Mouse (Mus musculus): ENCODE measurements at regions not wholly inside any gene's neighbourhood (a gene's known extent, or its start where the extent isn't known, plus 50 kb on each side); places are given as distances from the start of the nearest gene placed in this dataset.

GRCm38 (mm10) chr13:90661567-90662141 is 243.5 kb downstream of the Atp6ap1l start:
- H3K36me3 ChIP-seq (ENCODE audit: insufficient read depth) = no peaks in the 10 kb centered on the region
- H3K4me3 ChIP-seq (ENCODE audit: low read depth, low read length) = no peak overlapping the region
- no peak for TF ChIP-seq CTCF (IDR thresholded peaks at IDR 0.05; ENCODE audit: low read depth)
- no peak overlapping the region for H3K9ac ChIP-seq
- WGBS = 55% methylated on average over 3 of the region's 3 CpGs
- H3K4me2 ChIP-seq = no peak overlapping the region
- no peaks in the 10 kb centered on the region for H3K9me3 ChIP-seq (ENCODE audit: low read depth, low read length)
- peak; percentile 24; the same call in 1 of the 2 replicates for ATAC-seq (ENCODE audit: insufficient read depth)
- no peaks in the 10 kb centered on the region for H3K4me1 ChIP-seq (ENCODE audit: insufficient read depth)
- H3K27ac ChIP-seq (ENCODE audit: low read depth) = no peak overlapping the region
- DNase-seq = no peak
- no peaks in the 10 kb centered on the region for H3K27me3 ChIP-seq (ENCODE audit: insufficient read depth, low read length)

- peak; percentile 54 for ATAC-seq (ENCODE audit: insufficient read depth)
- 21% methylated on average over 3 of the region's 3 CpGs for WGBS
These were observed 244.2 kb downstream of the Atp6ap1l start for GRCm38 (mm10) chr13:90660950-90661349.

GRCm38 (mm10) chr13:90659087-90659486 is 246.1 kb downstream of the Atp6ap1l start:
- 67% methylated on average over 5 of the region's 5 CpGs for WGBS
- Histone ChIP-seq H3K4me2 (no peak overlapping the region), H3K9me3 (ENCODE audit: low read depth, low read length) (no peaks in the 10 kb centered on the region), H3K9ac (no peak overlapping the region), H3K27me3 (ENCODE audit: insufficient read depth, low read length) (no peaks in the 10 kb centered on the region), H3K36me3 (ENCODE audit: insufficient read depth) (no peaks in the 10 kb centered on the region), H3K4me3 (ENCODE audit: low read depth, low read length) (no peak overlapping the region), H3K27ac (ENCODE audit: low read depth) (no peak overlapping the region), H3K4me1 (ENCODE audit: insufficient read depth) (no peaks in the 10 kb centered on the region)
- TF ChIP-seq CTCF (IDR thresholded peaks at IDR 0.05; ENCODE audit: low read depth) = no peak
- ATAC-seq (ENCODE audit: insufficient read depth) (no peak), DNase-seq (no peak)

More at GRCm38 (mm10) chr13:90660950-90661349, 244.2 kb downstream of the Atp6ap1l start:
- no peaks in the 10 kb centered on the region for H3K36me3 ChIP-seq (ENCODE audit: insufficient read depth)
- H3K9ac ChIP-seq = no peak overlapping the region
- peak; percentile 54 for DNase-seq
- no peaks in the 10 kb centered on the region for H3K9me3 ChIP-seq (ENCODE audit: low read depth, low read length)
- H3K4me2 ChIP-seq = no peak overlapping the region
- TF ChIP-seq CTCF (IDR thresholded peaks at IDR 0.05; ENCODE audit: low read depth) = no peak
- H3K4me3 ChIP-seq (ENCODE audit: low read depth, low read length) = no peak overlapping the region
- no peaks in the 10 kb centered on the region for H3K27me3 ChIP-seq (ENCODE audit: insufficient read depth, low read length)
- H3K4me1 ChIP-seq (ENCODE audit: insufficient read depth) = no peaks in the 10 kb centered on the region
- no peak overlapping the region for H3K27ac ChIP-seq (ENCODE audit: low read depth)

GRCm38 (mm10) chr13:90646356-90646755 is 258.8 kb downstream of the Atp6ap1l start:
- no peaks in the 10 kb centered on the region for H3K36me3 ChIP-seq (ENCODE audit: insufficient read depth)
- no peak overlapping the region for H3K4me3 ChIP-seq (ENCODE audit: low read depth, low read length)
- H3K4me2 ChIP-seq = no peak overlapping the region
- H3K27me3 ChIP-seq (ENCODE audit: insufficient read depth, low read length) = no peaks in the 10 kb centered on the region
- H3K4me1 ChIP-seq (ENCODE audit: insufficient read depth) = no peaks in the 10 kb centered on the region
- WGBS = 71% methylated on average over 4 of the region's 4 CpGs
- ATAC-seq (ENCODE audit: insufficient read depth) = no peak
- no peaks in the 10 kb centered on the region for H3K9me3 ChIP-seq (ENCODE audit: low read depth, low read length)
- DNase-seq = no peak
- no peak overlapping the region for H3K27ac ChIP-seq (ENCODE audit: low read depth)
- H3K9ac ChIP-seq = no peak overlapping the region
- TF ChIP-seq CTCF (IDR thresholded peaks at IDR 0.05; ENCODE audit: low read depth) = no peak

- no peaks in the 10 kb centered on the region for H3K9me3 ChIP-seq (ENCODE audit: low read depth, low read length)
- ATAC-seq (ENCODE audit: insufficient read depth) (no peak), DNase-seq (peak; percentile 35)
- H3K4me1 ChIP-seq (ENCODE audit: insufficient read depth) = no peaks in the 10 kb centered on the region
- H3K27ac ChIP-seq (ENCODE audit: low read depth) = no peak overlapping the region
- TF ChIP-seq CTCF (IDR thresholded peaks at IDR 0.05; ENCODE audit: low read depth) = no peak
- H3K4me3 ChIP-seq (ENCODE audit: low read depth, low read length) = no peak overlapping the region
- no peaks in the 10 kb centered on the region for H3K36me3 ChIP-seq (ENCODE audit: insufficient read depth)
- H3K27me3 ChIP-seq (ENCODE audit: insufficient read depth, low read length) = no peaks in the 10 kb centered on the region
- no peak overlapping the region for H3K4me2 ChIP-seq
- no peak overlapping the region for H3K9ac ChIP-seq
These were observed 260.9 kb downstream of the Atp6ap1l start for GRCm38 (mm10) chr13:90644216-90644615.

- no peaks in the 10 kb centered on the region for H3K27me3 ChIP-seq (ENCODE audit: insufficient read depth, low read length)
- no peaks in the 10 kb centered on the region for H3K4me1 ChIP-seq (ENCODE audit: insufficient read depth)
- H3K9me3 ChIP-seq (ENCODE audit: low read depth, low read length) = no peaks in the 10 kb centered on the region
- no peak overlapping the region for H3K9ac ChIP-seq
- TF ChIP-seq CTCF (IDR thresholded peaks at IDR 0.05; ENCODE audit: low read depth) = no peak
- ATAC-seq (ENCODE audit: insufficient read depth) (peak; percentile 54; the same call in 1 of the 2 replicates), DNase-seq (peak; percentile 17)
- H3K4me2 ChIP-seq = no peak overlapping the region
- H3K36me3 ChIP-seq (ENCODE audit: insufficient read depth) = no peaks in the 10 kb centered on the region
- 55% methylated on average over 4 of the region's 4 CpGs for WGBS
- no peak overlapping the region for H3K27ac ChIP-seq (ENCODE audit: low read depth)
- no peak overlapping the region for H3K4me3 ChIP-seq (ENCODE audit: low read depth, low read length)
These were observed 261.5 kb downstream of the Atp6ap1l start for GRCm38 (mm10) chr13:90643575-90644215.

- peak; percentile 50 for DNase-seq
- no peak overlapping the region for H3K4me2 ChIP-seq
- TF ChIP-seq CTCF (IDR thresholded peaks at IDR 0.05; ENCODE audit: low read depth) = no peak
- H3K9ac ChIP-seq = no peak overlapping the region
- 40% methylated on average over 4 of the region's 4 CpGs for WGBS
- no peaks in the 10 kb centered on the region for H3K9me3 ChIP-seq (ENCODE audit: low read depth, low read length)
- H3K4me1 ChIP-seq (ENCODE audit: insufficient read depth) = no peaks in the 10 kb centered on the region
- H3K4me3 ChIP-seq (ENCODE audit: low read depth, low read length) = no peak overlapping the region
- no peaks in the 10 kb centered on the region for H3K36me3 ChIP-seq (ENCODE audit: insufficient read depth)
- ATAC-seq (ENCODE audit: insufficient read depth) = no peak
- H3K27me3 ChIP-seq (ENCODE audit: insufficient read depth, low read length) = no peaks in the 10 kb centered on the region
- no peak overlapping the region for H3K27ac ChIP-seq (ENCODE audit: low read depth)
These were observed 262.0 kb downstream of the Atp6ap1l start for GRCm38 (mm10) chr13:90643109-90643508.
